Mouse (Mus musculus) embryonic fibroblast, embryonic 13.5 days (primary cell): Measurements from ENCODE around the gene Pnkp.

Experiments used
- CTCF ChIP-seq: IDR thresholded peaks from 2 replicates; pipeline ENCODE4 v1.5.1; 2011; ENCODE audit warnings: mild to moderate bottlenecking, control low read depth, low read length, moderate library complexity, borderline replicate concordance; ENCODE audit not compliant: insufficient read depth
- POLR2A ChIP-seq: IDR thresholded peaks from 2 replicates; pipeline ENCODE4 v1.6.1; 2011; ENCODE audit warnings: low read depth, mild to moderate bottlenecking, control low read depth, low read length, moderate library complexity

DNA sequence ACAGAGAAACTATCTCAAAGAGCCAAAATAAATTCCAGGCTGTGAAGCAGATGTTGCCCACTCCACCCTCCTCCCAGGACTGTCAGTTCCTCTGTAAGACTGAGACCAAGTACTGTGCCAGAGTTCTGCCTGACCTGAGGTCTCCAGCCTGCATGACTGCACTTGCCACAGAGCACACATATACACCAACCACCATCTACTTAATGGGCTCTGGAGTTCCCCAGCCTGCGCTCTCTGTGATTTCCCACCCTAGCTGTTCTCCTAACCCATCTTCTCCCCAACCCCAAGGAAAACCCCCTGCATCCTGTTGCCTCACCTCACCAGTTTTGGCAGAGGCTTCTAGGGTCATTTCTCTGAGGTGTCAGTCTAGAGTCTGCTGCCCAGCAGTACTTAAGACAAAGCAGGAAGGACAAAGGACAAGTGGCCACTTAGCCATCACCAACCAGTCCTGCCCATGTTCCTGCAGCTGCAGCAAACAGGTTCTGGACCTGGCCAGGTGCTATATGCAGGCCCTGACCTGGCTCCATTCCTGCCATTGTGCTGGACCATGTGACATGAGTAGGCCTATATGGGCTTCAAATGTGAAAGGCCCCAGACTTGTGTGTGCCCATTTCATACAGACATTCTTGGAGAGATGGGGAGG lies 21.4 kb upstream of the Pnkp start:
- TF ChIP-seq CTCF (no peak), POLR2A (no peak)
